Mouse (Mus musculus): Measurements from ENCODE around the gene Mthfs.

DNA sequence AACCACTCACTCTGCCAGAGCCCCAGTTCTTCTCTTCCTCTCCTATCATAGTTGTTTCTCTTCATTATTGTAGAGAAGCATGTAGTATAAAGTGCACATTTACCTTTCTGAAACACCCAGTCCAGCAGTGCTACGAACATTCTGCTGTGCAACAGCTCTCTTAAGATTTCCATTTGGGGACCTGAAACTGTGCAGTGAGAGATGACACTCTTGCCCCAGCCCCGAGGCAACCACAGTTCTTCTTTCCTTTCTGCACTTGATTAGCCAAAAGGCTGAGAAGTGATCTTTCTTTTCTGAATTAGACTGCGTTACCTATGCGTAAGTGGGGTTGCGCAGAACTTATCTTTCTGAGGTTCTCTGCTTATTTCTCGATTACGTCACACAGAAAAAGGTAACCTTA is 17.6 kb downstream of the Mthfs start:
- TF ChIP-seq CTCF (IDR thresholded peaks at IDR 0.05; ENCODE audit: control insufficient read depth, insufficient read depth, insufficient read length): no peak
- TF ChIP-seq USF1 (IDR thresholded peaks at IDR 0.05; ENCODE audit: low read depth): no peak
- no peak for TF ChIP-seq MAX (IDR thresholded peaks at IDR 0.05)
